11 mouse cellular contexts compared by ENCODE assay signal in genomic region chr5:53346028-53346427, GRCm38 (mm10).
DNase-seq lines count a peak whose midpoint lies in the region.
"Had no signal": no experiment of that assay in that cellular context is flagged by ENCODE, and none has a peak within 500 bp of the region (broad histone marks: within the 10 kb centered on the region; RNA-seq: fewer than 3 reads in every experiment).

No protein-coding gene starts in this region.

- DNase-seq in adrenal gland, postnatal 14 days: peak; percentile 29
- DNase-seq in adrenal gland, postnatal 4 days (ENCODE audit: low spot score in 2 of 2): no peak
- peak; percentile 11 for DNase-seq in testis, postnatal 14 days (ENCODE audit: low spot score)
- DNase-seq in testis, postnatal 10 days (ENCODE audit: low spot score): no peak
- peak; percentile 59 for DNase-seq in lung, postnatal 25 days (ENCODE audit: low spot score)
- DNase-seq in thymus, postnatal 0 days (ENCODE audit: low spot score): no peak
- DNase-seq in right cerebral cortex, adult 2 months (ENCODE audit: low spot score in 2 of 2): no peak
- no peak for DNase-seq in cerebellum, postnatal 14 days
- DNase-seq: B cell, adult 2 months; cerebellum, postnatal 36 days; right cerebral cortex, adult 18-20 months had no signal

Comparison
In these comparisons a context has a peak if more than half of its experiments do, and no peak if none do; other contexts are left out.
1. DNase-seq: peak in adrenal gland, postnatal 14 days (single experiment), testis, postnatal 14 days (single experiment) and lung, postnatal 25 days (single experiment); none in adrenal gland, postnatal 4 days (0 of 2), testis, postnatal 10 days (single experiment), thymus, postnatal 0 days (single experiment), right cerebral cortex, adult 2 months (0 of 2) and cerebellum, postnatal 14 days (0 of 2).